Mouse (Mus musculus) heart, postnatal 0 days (tissue): ENCODE results near the gene Grid1.

Experiments
- CTCF ChIP-seq: IDR thresholded peaks from 2 replicates; pipeline ENCODE4 v1.5.1; 2016; ENCODE audit warnings: antibody characterized with exemption, control low read depth, low read depth
- EP300 ChIP-seq: IDR thresholded peaks from 2 replicates; pipeline ENCODE4 v1.6.1; 2016; ENCODE audit warnings: antibody characterized with exemption, low read depth

- TF ChIP-seq CTCF (no peak), EP300 (no peak)
Observed at GRCm38 (mm10) chr14:35054139-35054538, 234.2 kb downstream of the Grid1 start.
